Comparison of ENCODE assay signal across 8 mouse cellular contexts in the genomic region with DNA sequence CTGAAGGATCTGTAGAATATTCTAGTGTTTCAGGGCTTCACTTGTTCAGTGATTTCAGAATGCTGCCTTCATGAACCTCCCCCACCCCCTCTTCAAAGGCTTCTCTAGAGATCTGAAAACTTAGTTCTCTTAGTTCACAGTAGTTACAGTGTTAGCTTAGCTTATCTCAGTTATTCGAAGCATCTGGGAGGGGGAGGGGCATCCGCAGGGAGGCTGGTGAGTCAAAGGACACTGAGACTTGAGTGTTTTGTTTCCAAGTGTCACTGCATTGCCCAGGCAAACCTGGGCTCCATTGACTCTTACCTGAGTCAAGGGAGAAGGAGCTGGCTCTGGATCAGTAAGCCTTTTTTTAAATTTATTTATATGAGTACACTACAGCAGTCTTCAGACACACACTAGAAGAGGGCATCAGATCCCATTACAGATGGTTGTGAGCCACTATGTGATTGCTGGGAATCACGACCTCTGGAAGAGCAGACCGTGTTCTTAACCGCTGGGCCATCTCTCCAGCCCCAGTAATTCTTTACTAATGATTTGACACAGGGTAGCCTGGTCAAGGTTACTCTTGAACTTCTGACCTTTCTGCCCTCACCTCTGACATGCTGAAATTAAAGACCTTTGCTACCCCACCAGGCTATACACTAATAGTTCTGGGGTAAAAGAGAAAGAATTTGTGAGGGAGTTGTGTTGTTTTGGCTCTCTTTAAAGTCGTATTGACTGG. TPM values are rescaled to one million over a fixed set of nuclear protein-coding genes. Genes with fewer than 3 reads are reported as not detected.
DNase-seq lines count a peak whose midpoint lies in the region; ATAC-seq and TF ChIP-seq lines count a peak whose summit lies in the region.

No protein-coding gene starts in this region.

- TF ChIP-seq EP300 in liver, postnatal 0 days (IDR thresholded peaks at IDR 0.05; ENCODE audit: low read depth): peak; percentile 28

- peak overlapping the region; percentile 77 for H3K9ac ChIP-seq in heart, embryonic 13.5 days
- H3K9ac ChIP-seq in liver, postnatal 0 days (replicated peaks): peak overlapping the region; percentile 23; the same call in 1 of the 2 replicates

- H3K4me1 ChIP-seq in heart, embryonic 13.5 days: peaks cover 82% of the 10 kb centered on the region
- peaks cover 76% of the 10 kb centered on the region for H3K4me1 ChIP-seq in liver, postnatal 0 days (ENCODE audit: insufficient read depth)

- no peak for TF ChIP-seq CTCF in liver, postnatal 0 days (IDR thresholded peaks at IDR 0.05; ENCODE audit: low read depth)

- peak overlapping the region; percentile 97 for H3K27ac ChIP-seq in heart, embryonic 13.5 days (replicated peaks)
- H3K27ac ChIP-seq in liver, postnatal 0 days (ENCODE audit: low read depth): peak overlapping the region; percentile 91

- peak; percentile 47 for ATAC-seq in activated CD4-positive, CD25-positive, alpha-beta regulatory T cell, adult 4 months
- peak; percentile 58; the same call in 1 of the 2 replicates for ATAC-seq in heart, embryonic 13.5 days (ENCODE audit: extremely low read depth, insufficient number of reproducible peaks, low FRiP score, low TSS enrichment)
- peak; percentile 56 for ATAC-seq in liver, postnatal 0 days

- H3K36me3 ChIP-seq in heart, embryonic 13.5 days: peaks cover 59% of the 10 kb centered on the region
- H3K36me3 ChIP-seq in liver, postnatal 0 days (replicated peaks; ENCODE audit: insufficient read depth, low read length): peaks cover 31% of the 10 kb centered on the region

- DNase-seq in embryo, embryonic 10 days (ENCODE audit: low spot score): peak; percentile 41
- DNase-seq in embryo, embryonic 9.5 days (ENCODE audit: extremely low spot score): no peak
- DNase-seq in liver, postnatal 0 days: peak; percentile 79
- peak; percentile 60 to 79 for DNase-seq in thymus, adult 18-20 months
- DNase-seq in layer of hippocampus, adult 18-20 months (ENCODE audit: low spot score in 2 of 2): no peak
- no peak for DNase-seq in layer of hippocampus, adult 9-10 months (ENCODE audit: low spot score)

- WGBS in heart, embryonic 13.5 days: 18% methylated on average over 6 of the region's 6 CpGs
- WGBS in liver, postnatal 0 days (ENCODE audit: insufficient replicate concordance): 46% methylated on average over 6 of the region's 6 CpGs

- no peaks in the 10 kb centered on the region for H3K27me3 ChIP-seq in heart, embryonic 13.5 days (replicated peaks)
- H3K27me3 ChIP-seq in liver, postnatal 0 days (ENCODE audit: insufficient read depth, low read length): no peaks in the 10 kb centered on the region

- no peaks in the 10 kb centered on the region for H3K9me3 ChIP-seq in heart, embryonic 13.5 days
- H3K9me3 ChIP-seq in liver, postnatal 0 days (ENCODE audit: low read length): no peaks in the 10 kb centered on the region

- peak overlapping the region; percentile 10; the same call in 1 of the 2 replicates for H3K4me3 ChIP-seq in heart, embryonic 13.5 days
- no peak overlapping the region for H3K4me3 ChIP-seq in liver, postnatal 0 days (ENCODE audit: low read depth, low read length)

- H3K4me2 ChIP-seq in heart, embryonic 13.5 days: peak overlapping the region; percentile 56
- peak overlapping the region; percentile 29 for H3K4me2 ChIP-seq in liver, postnatal 0 days (ENCODE audit: low read depth, low read length)

RNA-seq across cellular contexts. Expression of gene Mcl1, which starts 7.7 kb away (rescaled TPM):
- 10 to 100 TPM; 62.9 to 76.7 TPM for polyA plus RNA-seq in activated CD4-positive, CD25-positive, alpha-beta regulatory T cell, adult 4 months (2017; shearing (Covaris generic))
- polyA plus RNA-seq in heart, embryonic 13.5 days (2015; fragmentation: Nextera tagmentation; extraction: Ambion mirVana): 36.0 and 36.2 TPM in 2 replicates
- polyA plus RNA-seq in liver, postnatal 0 days (2015; fragmentation: Nextera tagmentation; extraction: Ambion mirVana): 36.2 and 38.2 TPM in 2 replicates
- total RNA-seq in layer of hippocampus, adult 18-20 months (2021): 10 to 100 TPM; 56.9 to 62.7 TPM

RNA-seq across cellular contexts. Expression of gene Adamtsl4, which starts 21.4 kb away (rescaled TPM):
- polyA plus RNA-seq in activated CD4-positive, CD25-positive, alpha-beta regulatory T cell, adult 4 months (2017; shearing (Covaris generic)): 1 to 10 TPM; 3.2 to 3.5 TPM
- polyA plus RNA-seq in heart, embryonic 13.5 days (2015; fragmentation: Nextera tagmentation; extraction: Ambion mirVana): 4.8 and 7.3 TPM in 2 replicates
- 2.5 and 2.6 TPM in 2 replicates for polyA plus RNA-seq in liver, postnatal 0 days (2015; fragmentation: Nextera tagmentation; extraction: Ambion mirVana)
- 1 to 10 TPM; 7.1 to 7.4 TPM for total RNA-seq in layer of hippocampus, adult 18-20 months (2021)

RNA-seq across cellular contexts. Expression of gene Ensa, which starts 41.5 kb away (rescaled TPM):
- 10 to 100 TPM; 67.7 to 82.4 TPM for polyA plus RNA-seq in activated CD4-positive, CD25-positive, alpha-beta regulatory T cell, adult 4 months (2017; shearing (Covaris generic))
- polyA plus RNA-seq in heart, embryonic 13.5 days (2015; fragmentation: Nextera tagmentation; extraction: Ambion mirVana): 46.5 and 53.1 TPM in 2 replicates
- polyA plus RNA-seq in liver, postnatal 0 days (2015; fragmentation: Nextera tagmentation; extraction: Ambion mirVana): 20.1 and 23.9 TPM in 2 replicates
- 100 to 1,000 TPM; 322 to 323 TPM for total RNA-seq in layer of hippocampus, adult 18-20 months (2021)

Comparison
In these comparisons a context has a peak if more than half of its experiments do, and no peak if none do; other contexts are left out.
1. DNase-seq: peak in embryo, embryonic 10 days (single experiment), liver, postnatal 0 days (single experiment) and thymus, adult 18-20 months (2 of 2); none in embryo, embryonic 9.5 days (single experiment), layer of hippocampus, adult 18-20 months (0 of 2) and layer of hippocampus, adult 9-10 months (single experiment).
2. Peak in every context shown above with its lines, with median percentiles within 50 percentile points of each other: ATAC-seq.